12 mouse cellular contexts compared by ENCODE assay signal in genomic region chr6:135029246-135029645, GRCm38 (mm10). TPM values are rescaled to one million over a fixed set of nuclear protein-coding genes. Genes with fewer than 3 reads are reported as not detected.
A peak's percentile ranks its signal among the peaks of the same experiment; 100 is the strongest.
DNase-seq lines count a peak whose midpoint lies in the region; ATAC-seq and TF ChIP-seq lines count a peak whose summit lies in the region.
"Had no signal": no experiment of that assay in that cellular context is flagged by ENCODE, and none has a peak within 500 bp of the region (broad histone marks: within the 10 kb centered on the region; RNA-seq: fewer than 3 reads in every experiment).

No protein-coding gene starts in this region.

- H3K27me3 ChIP-seq in Patski (no peaks in the 10 kb centered on the region), myocyte (ENCODE audit: control insufficient read depth, insufficient read depth, insufficient read length) (no peaks in the 10 kb centered on the region)
- no peaks in the 10 kb centered on the region for H3K27me3 ChIP-seq in intestine, embryonic 16.5 days (replicated peaks; ENCODE audit: control insufficient read depth, insufficient read depth, low read length)
- no peaks in the 10 kb centered on the region for H3K27me3 ChIP-seq in forebrain, embryonic 13.5 days
- H3K27me3 ChIP-seq: hindbrain, embryonic 15.5 days had no signal

- no peaks in the 10 kb centered on the region for H3K79me2 ChIP-seq in myocyte (ENCODE audit: control insufficient read depth, insufficient read depth)

- peak; percentile 47 for ATAC-seq in Patski
- peak; percentile 88 for ATAC-seq in intestine, embryonic 16.5 days
- no peak for ATAC-seq in frontal cortex, adult (ENCODE audit: low TSS enrichment)
- ATAC-seq in forebrain, embryonic 13.5 days, result no peak

- POLR2A ChIA-PET in Patski (lab: Charles Lee), result interaction anchor here (0.6 kb wide), 1 partner anchor 1776 kb away, joined by 3 read pairs; no protein-coding TSS in a partner anchor

- CTCF ChIA-PET in Patski (lab: Charles Lee), result interaction anchor here (1.1 to 2.4 kb wide), 3 partner anchors 31 to 120 kb away, joined by 3 to 6 read pairs (median 5); no protein-coding TSS in a partner anchor

- H3K9ac ChIP-seq in intestine, embryonic 16.5 days (ENCODE audit: low read depth, low read length), result no peak overlapping the region
- no peak overlapping the region for H3K9ac ChIP-seq in forebrain, embryonic 13.5 days
- H3K9ac ChIP-seq: hindbrain, embryonic 15.5 days; lung, embryonic 14.5 days had no signal

- DNase-seq in Patski (ENCODE audit: low read depth, low spot score), result no peak
- peak; percentile 55 to 81 for DNase-seq in kidney, postnatal 25 days
- no peak for DNase-seq in adrenal gland, adult 18-20 months (ENCODE audit: low spot score in 2 of 2)
- DNase-seq: cerebellum, postnatal 14 days; lung, embryonic 14.5 days had no signal

- in situ Hi-C loops in Patski (cut with MboI; ENCODE audit: low pct_unique_long_range_greater_than_20kb), result loop anchor here (5.0 kb wide), 2 partner anchors 38 to 113 kb away; partner anchors contain the start of gene Gprc5a

- H3K27ac ChIP-seq in intestine, embryonic 16.5 days (ENCODE audit: low read length), result peak overlapping the region; percentile 33; the same call in 1 of the 2 replicates
- no peak overlapping the region for H3K27ac ChIP-seq in forebrain, embryonic 13.5 days
- H3K27ac ChIP-seq: hindbrain, embryonic 15.5 days had no signal

- no peaks in the 10 kb centered on the region for H3K36me3 ChIP-seq in intestine, embryonic 16.5 days (ENCODE audit: control insufficient read depth, insufficient read depth, low read length)
- no peaks in the 10 kb centered on the region for H3K36me3 ChIP-seq in myocyte (ENCODE audit: control insufficient read depth, insufficient read depth)
- peaks cover 11% of the 10 kb centered on the region for H3K36me3 ChIP-seq in forebrain, embryonic 13.5 days (ENCODE audit: poor library complexity, severe bottlenecking)

- no peaks in the 10 kb centered on the region for H3K9me3 ChIP-seq in intestine, embryonic 16.5 days (ENCODE audit: control insufficient read depth, low read length)
- no peaks in the 10 kb centered on the region for H3K9me3 ChIP-seq in forebrain, embryonic 13.5 days (replicated peaks)
- H3K9me3 ChIP-seq: hindbrain, embryonic 15.5 days had no signal

- H3K4me3 ChIP-seq in intestine, embryonic 16.5 days (ENCODE audit: low read length), result no peak overlapping the region
- no peak overlapping the region for H3K4me3 ChIP-seq in myocyte
- H3K4me3 ChIP-seq in forebrain, embryonic 13.5 days, result no peak overlapping the region
- H3K4me3 ChIP-seq: hindbrain, embryonic 15.5 days had no signal

- no peak for TF ChIP-seq POLR2A in myocyte (IDR thresholded peaks at IDR 0.05; ENCODE audit: insufficient read length, low read depth)

- H3K4me1 ChIP-seq in intestine, embryonic 16.5 days (ENCODE audit: control insufficient read depth, insufficient read depth, low read length), result peaks cover 8% of the 10 kb centered on the region
- H3K4me1 ChIP-seq in forebrain, embryonic 13.5 days, result no peaks in the 10 kb centered on the region
- H3K4me1 ChIP-seq: hindbrain, embryonic 15.5 days had no signal

- H3K4me2 ChIP-seq in intestine, embryonic 16.5 days (ENCODE audit: low read depth, low read length), result no peak overlapping the region
- peak overlapping the region; percentile 24 for H3K4me2 ChIP-seq in myocyte (ENCODE audit: low read depth)
- no peak overlapping the region for H3K4me2 ChIP-seq in forebrain, embryonic 13.5 days
- H3K4me2 ChIP-seq: heart, embryonic 11.5 days; hindbrain, embryonic 15.5 days; lung, embryonic 14.5 days had no signal

- no peak overlapping the region for H3ac ChIP-seq in myocyte (ENCODE audit: control insufficient read depth, insufficient read length)

- WGBS in intestine, embryonic 16.5 days, result 42% methylated on average over 4 of the region's 4 CpGs
- 88% methylated on average over 4 of the region's 4 CpGs for WGBS in forebrain, embryonic 13.5 days

- no peak for TF ChIP-seq CTCF in Patski (IDR thresholded peaks at IDR 0.05)

TF ChIP-seq in myocyte, 11 proteins besides CTCF, POLR2A, EP300 and RAD21:
- TF ChIP-seq SRF (IDR thresholded peaks at IDR 0.05; ENCODE audit: control insufficient read depth, insufficient read length, low read depth) (no peak), TCF3 (IDR thresholded peaks at IDR 0.05; ENCODE audit: insufficient read length, low read depth) (no peak), USF1 (IDR thresholded peaks at IDR 0.05; ENCODE audit: low read depth) (no peak), REST (IDR thresholded peaks at IDR 0.05; ENCODE audit: insufficient read depth, insufficient read length) (no peak), POLR2AphosphoS2 (IDR thresholded peaks at IDR 0.05; ENCODE audit: insufficient read length, low read depth) (no peak), CEBPB (IDR thresholded peaks at IDR 0.05; ENCODE audit: insufficient read depth, poor library complexity, severe bottlenecking) (no peak)

RNA-seq across cellular contexts. Expression of gene Ddx47, which starts 17.8 kb away (rescaled TPM):
- polyA plus RNA-seq in Patski (2021) (76.9 TPM), myocyte (2012; fragmentation: generic; extraction: Trizol) (53.6 TPM)
- polyA plus RNA-seq in intestine, embryonic 16.5 days (2015; fragmentation: Nextera tagmentation; extraction: Ambion mirVana), result 82.3 and 95.1 TPM in 2 replicates
- 10 to 100 TPM; 61.2 to 62.1 TPM for total RNA-seq in adrenal gland, adult 18-20 months (2021)
- 93.9 and 101 TPM in 2 replicates for polyA plus RNA-seq in forebrain, embryonic 13.5 days (2015; fragmentation: Nextera tagmentation; extraction: Ambion mirVana)

RNA-seq across cellular contexts. Expression of gene Gprc5a, which starts 36.2 kb away (rescaled TPM):
- polyA plus RNA-seq in Patski (2021) (80.0 TPM), myocyte (2012; fragmentation: generic; extraction: Trizol) (10.8 TPM)
- polyA plus RNA-seq in intestine, embryonic 16.5 days (2015; fragmentation: Nextera tagmentation; extraction: Ambion mirVana), result 8.3 and 10.8 TPM in 2 replicates
- total RNA-seq in adrenal gland, adult 18-20 months (2021), result 1 to 10 TPM; 1.1 to 3.5 TPM
- polyA plus RNA-seq in forebrain, embryonic 13.5 days (2015; fragmentation: Nextera tagmentation; extraction: Ambion mirVana), result 0.45 and 0.53 TPM in 2 replicates
- total RNA-seq: midbrain, postnatal 0 days had no signal

RNA-seq across cellular contexts. Expression of gene Apold1, which starts 47.7 kb away (rescaled TPM):
- polyA plus RNA-seq in Patski (2021) (0.23 TPM), myocyte (2012; fragmentation: generic; extraction: Trizol) (0.12 TPM)
- 2.8 and 3.5 TPM in 2 replicates for polyA plus RNA-seq in intestine, embryonic 16.5 days (2015; fragmentation: Nextera tagmentation; extraction: Ambion mirVana)
- 10 to 100 TPM in 1 of 2 experiments, 1 to 10 TPM in 1; 3.8 to 12.2 TPM for total RNA-seq in adrenal gland, adult 18-20 months (2021)
- 3.5 and 3.6 TPM in 2 replicates for polyA plus RNA-seq in forebrain, embryonic 13.5 days (2015; fragmentation: Nextera tagmentation; extraction: Ambion mirVana)

Comparison
In these comparisons a context has a peak if more than half of its experiments do, and no peak if none do; other contexts are left out.
1. ATAC-seq: peak in Patski (single experiment) and intestine, embryonic 16.5 days (single experiment); none in frontal cortex, adult (single experiment) and forebrain, embryonic 13.5 days (single experiment).
2. DNase-seq: peak in kidney, postnatal 25 days (2 of 2); none in Patski (single experiment) and adrenal gland, adult 18-20 months (0 of 2).